Mouse (Mus musculus): ENCODE measurements at regions not wholly inside any gene's neighbourhood (a gene's known extent, or its start where the extent isn't known, plus 50 kb on each side); places are given as distances from the start of the nearest gene placed in this dataset.

DNA sequence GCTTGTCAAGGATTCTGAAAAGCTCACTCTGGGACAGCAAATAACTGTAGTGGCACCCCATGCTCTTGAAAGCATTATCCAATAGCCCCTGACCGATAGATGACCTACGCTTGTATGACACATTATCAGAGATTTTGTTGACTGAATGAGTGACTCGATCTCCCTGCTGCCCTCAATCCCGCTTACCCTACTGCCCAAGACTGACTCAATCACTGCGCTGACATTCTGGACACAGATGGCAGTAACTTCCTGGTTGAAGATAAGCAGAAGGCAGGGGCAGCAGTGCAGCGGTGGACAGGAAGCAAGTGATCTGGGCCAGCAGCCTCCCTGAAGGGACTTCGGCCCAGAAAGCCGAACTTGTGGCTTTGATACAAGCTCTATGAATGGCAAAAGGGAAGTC, 248.7 kb upstream of the Tpk1 start:
- H3K9me3 ChIP-seq (replicated peaks) = no peaks in the 10 kb centered on the region
- no peak for ATAC-seq (replicated peaks; ENCODE audit: low FRiP score)
- H3K36me3 ChIP-seq = no peaks in the 10 kb centered on the region
- no peak overlapping the region for H3K9ac ChIP-seq
- no peak overlapping the region for H3K27ac ChIP-seq
- no peak overlapping the region for H3K4me2 ChIP-seq
- no peaks in the 10 kb centered on the region for H3K4me1 ChIP-seq
- no peaks in the 10 kb centered on the region for H3K27me3 ChIP-seq
- H3K4me3 ChIP-seq (replicated peaks) = no peak overlapping the region
- WGBS = 89% methylated on average over 8 of the region's 8 CpGs

DNA sequence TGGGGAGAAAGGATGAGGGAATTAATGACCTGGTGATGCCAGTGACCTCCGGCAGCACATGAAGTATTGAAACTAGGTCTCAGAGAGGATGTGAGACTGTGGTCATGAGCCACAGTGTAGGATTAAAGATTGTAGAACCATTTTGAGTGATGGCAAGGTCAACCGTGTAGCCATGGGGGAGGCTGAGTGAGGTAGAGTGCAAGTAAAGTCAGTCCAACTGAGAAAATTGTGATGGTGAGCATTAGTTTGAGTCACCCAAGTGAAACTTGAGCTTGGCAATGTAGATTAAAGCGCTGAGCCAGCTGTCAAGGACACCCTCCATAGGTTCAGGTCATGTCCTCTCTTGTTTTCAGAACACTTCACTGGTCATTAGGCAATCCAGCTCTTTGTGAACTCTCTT, 219.9 kb upstream of the Tpk1 start:
- 30% methylated on average over 3 of the region's 3 CpGs for WGBS
- Histone ChIP-seq H3K4me2 (no peak overlapping the region), H3K4me3 (replicated peaks) (no peak overlapping the region), H3K27me3 (no peaks in the 10 kb centered on the region), H3K36me3 (no peaks in the 10 kb centered on the region), H3K4me1 (no peaks in the 10 kb centered on the region), H3K27ac (no peak overlapping the region), H3K9me3 (replicated peaks) (no peaks in the 10 kb centered on the region), H3K9ac (no peak overlapping the region)
- ATAC-seq (replicated peaks; ENCODE audit: low FRiP score) = peak; percentile 96

DNA sequence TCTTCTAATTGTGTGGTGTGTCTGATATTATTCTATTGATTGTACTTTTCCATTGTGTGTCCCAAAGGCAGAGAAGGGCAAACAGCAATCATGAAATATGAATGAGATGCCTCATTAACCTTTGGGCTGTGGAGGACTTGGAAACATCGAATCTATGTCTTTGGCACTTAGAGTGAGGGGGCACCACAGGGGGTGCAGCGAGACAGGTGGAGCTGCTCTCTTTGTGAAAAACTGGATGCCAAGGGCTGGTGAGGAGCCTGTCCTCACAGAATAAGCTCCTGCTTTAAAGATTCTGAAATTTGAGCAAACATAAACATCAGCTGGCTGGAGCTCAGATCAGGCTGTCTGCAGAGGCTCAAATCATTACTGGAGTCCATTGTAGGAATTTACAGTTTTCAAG, 210.6 kb upstream of the Tpk1 start:
- H3K36me3 ChIP-seq = no peaks in the 10 kb centered on the region
- WGBS = 60% methylated on average over 2 of the region's 2 CpGs
- ATAC-seq (replicated peaks; ENCODE audit: low FRiP score) = no peak
- no peak overlapping the region for H3K27ac ChIP-seq
- no peaks in the 10 kb centered on the region for H3K4me1 ChIP-seq
- no peaks in the 10 kb centered on the region for H3K27me3 ChIP-seq
- no peak overlapping the region for H3K4me2 ChIP-seq
- H3K4me3 ChIP-seq (replicated peaks) = no peak overlapping the region
- H3K9ac ChIP-seq = no peak overlapping the region
- H3K9me3 ChIP-seq (replicated peaks) = no peaks in the 10 kb centered on the region

DNA sequence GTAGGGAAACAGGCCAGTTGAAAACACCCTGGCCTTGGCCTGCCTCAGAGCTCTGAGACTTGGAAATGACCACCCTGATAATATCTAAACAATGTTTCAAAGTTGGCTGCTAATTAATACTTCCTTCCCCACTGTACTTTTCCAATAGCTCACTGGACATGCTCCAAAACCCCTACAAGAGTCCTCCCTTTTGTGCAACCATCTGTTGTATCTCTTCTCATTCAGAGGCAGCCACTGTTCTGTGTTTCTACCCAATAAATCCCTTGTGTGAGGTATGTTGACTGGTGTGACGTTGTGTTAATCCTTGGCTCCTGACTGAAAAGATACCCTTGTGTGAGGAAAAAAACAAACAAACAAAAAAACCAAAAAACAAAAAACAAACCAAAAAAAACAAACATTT, 193.3 kb upstream of the Tpk1 start:
- no peaks in the 10 kb centered on the region for H3K36me3 ChIP-seq
- WGBS = 43% methylated on average over 1 of the region's 1 CpGs
- no peak overlapping the region for H3K4me3 ChIP-seq (replicated peaks)
- H3K4me2 ChIP-seq = no peak overlapping the region
- ATAC-seq (replicated peaks; ENCODE audit: low FRiP score) = 0 out of 2 replicates have a peak, but pooled peaks have one; percentile 40
- no peak overlapping the region for H3K27ac ChIP-seq
- no peaks in the 10 kb centered on the region for H3K4me1 ChIP-seq
- H3K27me3 ChIP-seq = no peaks in the 10 kb centered on the region
- H3K9me3 ChIP-seq (replicated peaks) = no peaks in the 10 kb centered on the region
- H3K9ac ChIP-seq = no peak overlapping the region

DNA sequence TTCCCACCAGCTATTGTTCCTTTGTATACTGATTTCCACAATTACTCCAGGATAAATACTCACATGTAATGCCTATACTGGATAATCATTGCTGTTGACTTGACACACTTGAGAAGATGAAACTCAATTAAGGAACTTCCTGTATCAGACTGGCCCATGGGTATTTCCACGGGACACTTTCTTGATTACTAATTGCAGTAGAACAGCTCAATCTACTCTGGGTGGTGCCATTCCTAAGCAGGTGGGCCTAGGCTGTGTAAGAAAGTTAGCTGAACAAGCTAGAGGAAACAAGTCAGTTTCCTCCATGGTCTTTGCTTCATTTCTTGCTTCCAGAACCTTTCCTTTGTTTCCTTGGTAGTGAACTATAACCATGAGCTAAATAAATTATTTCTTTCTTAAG, 191.0 kb upstream of the Tpk1 start:
- ATAC-seq (replicated peaks; ENCODE audit: low FRiP score) = no peak
- no peak overlapping the region for H3K4me3 ChIP-seq (replicated peaks)

DNA sequence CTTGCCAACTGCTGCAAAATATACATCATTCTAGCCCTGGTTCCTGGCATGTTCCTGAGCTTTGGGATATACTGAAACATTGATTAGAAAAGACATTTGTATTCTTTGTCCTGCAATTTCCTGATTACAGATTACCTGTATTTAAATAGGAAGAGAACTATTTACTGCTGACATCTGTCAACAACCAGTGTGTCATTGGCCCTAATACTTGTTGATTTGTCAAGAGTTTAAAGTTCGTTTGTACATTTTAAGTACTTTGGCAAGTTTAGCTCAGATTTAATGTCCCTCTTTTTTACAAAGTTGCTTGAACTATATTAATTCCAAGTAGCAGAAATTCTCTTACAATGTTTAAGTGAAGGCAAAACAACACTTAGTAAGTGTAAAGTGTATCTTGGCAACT, 187.4 kb upstream of the Tpk1 start:
- Histone ChIP-seq H3K9me3 (replicated peaks) (no peaks in the 10 kb centered on the region), H3K9ac (no peak overlapping the region), H3K27me3 (no peaks in the 10 kb centered on the region), H3K4me3 (replicated peaks) (no peak overlapping the region), H3K36me3 (no peaks in the 10 kb centered on the region), H3K4me1 (no peaks in the 10 kb centered on the region), H3K27ac (no peak overlapping the region), H3K4me2 (no peak overlapping the region)
- no peak for ATAC-seq (replicated peaks; ENCODE audit: low FRiP score)
- WGBS = 73% methylated on average over 1 of the region's 1 CpGs

More for the DNA sequence above, 191.0 kb upstream of the Tpk1 start:
- Histone ChIP-seq H3K27ac (no peak overlapping the region), H3K4me2 (no peak overlapping the region), H3K4me1 (no peaks in the 10 kb centered on the region), H3K9me3 (replicated peaks) (no peaks in the 10 kb centered on the region), H3K36me3 (no peaks in the 10 kb centered on the region), H3K9ac (no peak overlapping the region), H3K27me3 (no peaks in the 10 kb centered on the region)
- WGBS = 86% methylated on average over 1 of the region's 1 CpGs

DNA sequence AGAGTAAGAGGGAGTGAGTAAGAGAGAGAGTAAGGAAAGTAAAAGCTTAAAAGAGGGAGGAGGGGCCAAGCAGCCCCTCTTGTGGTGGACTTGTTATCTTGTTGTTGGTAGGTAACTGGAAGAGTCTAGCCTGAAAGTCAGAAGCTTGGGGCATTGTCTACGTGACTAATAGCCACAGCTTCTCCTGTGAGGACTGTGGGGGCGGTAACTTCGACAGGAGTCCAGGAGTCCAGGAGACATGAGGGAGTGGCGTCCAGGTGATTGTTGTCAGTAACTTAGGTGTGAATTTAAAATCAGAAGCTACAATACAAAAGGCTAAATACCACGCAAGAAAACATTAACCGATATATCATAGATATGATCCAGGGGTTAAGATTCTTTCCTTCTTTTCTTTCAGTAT, 185.2 kb upstream of the Tpk1 start:
- no peaks in the 10 kb centered on the region for H3K27me3 ChIP-seq
- 81% methylated on average over 6 of the region's 6 CpGs for WGBS
- no peak overlapping the region for H3K27ac ChIP-seq
- no peak overlapping the region for H3K4me3 ChIP-seq (replicated peaks)
- ATAC-seq (replicated peaks; ENCODE audit: low FRiP score) = no peak
- H3K36me3 ChIP-seq = no peaks in the 10 kb centered on the region
- no peak overlapping the region for H3K9ac ChIP-seq
- no peaks in the 10 kb centered on the region for H3K9me3 ChIP-seq (replicated peaks)
- H3K4me1 ChIP-seq = no peaks in the 10 kb centered on the region
- H3K4me2 ChIP-seq = no peak overlapping the region

DNA sequence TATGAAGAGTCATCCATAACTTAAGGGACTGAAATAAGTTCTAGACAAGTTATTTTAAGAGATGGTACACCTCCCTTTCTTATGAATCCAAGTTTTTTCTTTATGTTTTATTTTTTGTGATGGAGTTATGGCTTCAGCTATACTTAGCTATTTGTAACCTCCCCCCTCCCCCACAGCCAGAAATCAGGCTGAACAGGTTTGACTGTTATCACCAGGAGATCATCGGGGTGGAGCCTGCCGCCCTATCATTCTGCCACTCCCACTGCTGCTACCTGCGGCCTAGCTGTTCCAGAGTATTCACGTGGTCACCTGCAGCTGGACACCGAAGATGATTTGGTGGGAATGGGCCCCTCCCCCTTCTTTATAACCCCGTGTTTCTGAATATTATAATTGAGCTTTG, 172.9 kb upstream of the Tpk1 start:
- no peak for ATAC-seq (replicated peaks; ENCODE audit: low FRiP score)

DNA sequence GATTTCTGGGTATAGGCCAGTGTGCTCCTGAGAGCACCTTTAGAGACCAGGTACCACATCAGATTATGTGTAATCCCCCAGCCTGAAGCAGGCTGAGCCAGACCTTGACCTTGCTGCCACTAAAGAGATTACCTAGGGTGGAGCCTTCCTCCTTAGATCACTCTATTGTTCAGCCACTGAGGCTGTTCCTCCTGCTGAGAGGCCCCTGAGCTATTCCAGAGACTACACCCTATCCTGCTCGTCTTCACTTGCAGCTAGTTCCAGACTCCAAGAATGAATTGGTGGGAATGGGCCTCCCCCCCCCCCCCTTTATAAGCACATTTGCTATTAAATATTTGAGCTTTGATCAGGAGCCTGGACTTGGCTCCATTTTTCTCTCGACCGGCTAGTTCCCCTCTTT, 163.8 kb upstream of the Tpk1 start:
- 78% methylated on average over 3 of the region's 3 CpGs for WGBS
- Histone ChIP-seq H3K4me1 (no peaks in the 10 kb centered on the region), H3K4me3 (replicated peaks) (no peak overlapping the region), H3K9ac (no peak overlapping the region), H3K27me3 (no peaks in the 10 kb centered on the region), H3K27ac (no peak overlapping the region), H3K9me3 (replicated peaks) (no peaks in the 10 kb centered on the region), H3K4me2 (no peak overlapping the region), H3K36me3 (no peaks in the 10 kb centered on the region)
- no peak for ATAC-seq (replicated peaks; ENCODE audit: low FRiP score)

More for the DNA sequence above, 172.9 kb upstream of the Tpk1 start:
- 55% methylated on average over 6 of the region's 6 CpGs for WGBS
- Histone ChIP-seq H3K27me3 (no peaks in the 10 kb centered on the region), H3K27ac (no peak overlapping the region), H3K9me3 (replicated peaks) (no peaks in the 10 kb centered on the region), H3K4me2 (no peak overlapping the region), H3K4me1 (no peaks in the 10 kb centered on the region), H3K36me3 (no peaks in the 10 kb centered on the region), H3K4me3 (replicated peaks) (no peak overlapping the region), H3K9ac (no peak overlapping the region)
